Mouse (Mus musculus) ES-Bruce4 (cell line): ENCODE measurements around the gene Ppp1r1b. TPM values are rescaled to one million over a fixed set of nuclear protein-coding genes. Genes with fewer than 3 reads are reported as not detected.

ENCODE experiments used
- H3K27ac ChIP-seq: 2 replicates; pipeline ENCODE4 v1.5.1; 2012; ENCODE audit warnings: low read length, inconsistent platforms; ENCODE audit not compliant: insufficient read depth
- H3K27me3 ChIP-seq: 2 replicates; pipeline ENCODE4 v1.6.1; 2012; ENCODE audit warnings: mild to moderate bottlenecking, low read length, inconsistent platforms; ENCODE audit not compliant: control insufficient read depth, poor library complexity, insufficient read depth, severe bottlenecking
- H3K36me3 ChIP-seq: 2 replicates; pipeline ENCODE4 v1.6.1; 2012; ENCODE audit warnings: inconsistent platforms, mild to moderate bottlenecking, low read length, moderate library complexity; ENCODE audit not compliant: control insufficient read depth, poor library complexity, insufficient read depth, severe bottlenecking
- H3K4me1 ChIP-seq: one replicate; pipeline ENCODE4 v1.8.1; 2011; ENCODE audit warnings: low read length; ENCODE audit not compliant: control insufficient read depth, insufficient read depth
- H3K4me3 ChIP-seq: 2 replicates; pipeline ENCODE4 v1.5.1; 2011; ENCODE audit warnings: low read depth, mild to moderate bottlenecking, low read length
- H3K9ac ChIP-seq: 2 replicates; pipeline ENCODE4 v1.6.1; 2012; ENCODE audit warnings: low read depth, mild to moderate bottlenecking, inconsistent platforms; ENCODE audit not compliant: poor library complexity, severe bottlenecking
- H3K9me3 ChIP-seq: replicated peaks from 2 replicates; pipeline ENCODE4 v1.6.1; 2012; ENCODE audit warnings: mild to moderate bottlenecking, low read length, inconsistent platforms; ENCODE audit not compliant: control insufficient read depth, poor library complexity, insufficient read depth, severe bottlenecking
- CTCF ChIP-seq: IDR thresholded peaks from one replicate; pipeline ENCODE4 v1.8.1; 2011; ENCODE audit warnings: low read depth, low read length
- EP300 ChIP-seq: IDR thresholded peaks from 2 replicates; pipeline ENCODE4 v1.6.1; 2011; ENCODE audit warnings: low read depth, low read length; ENCODE audit not compliant: insufficient read depth
- POLR2A ChIP-seq: IDR thresholded peaks from one replicate; pipeline ENCODE4 v1.8.1; 2011; ENCODE audit warnings: low read length; ENCODE audit not compliant: insufficient read depth
- polyA plus RNA-seq: library from polyadenylated mRNA; stranded (reverse); fragments of >200 nt; gene quantifications from 2 replicates; pipeline ENCODE4 v1.2.4, GENCODE M21; 2011; ENCODE audit warnings: low read depth; ENCODE audit not compliant: missing spikeins, insufficient read depth, insufficient read length

Gene Ppp1r1b
- polyA plus RNA-seq, 1 experiment: 1.5 TPM

DNA sequence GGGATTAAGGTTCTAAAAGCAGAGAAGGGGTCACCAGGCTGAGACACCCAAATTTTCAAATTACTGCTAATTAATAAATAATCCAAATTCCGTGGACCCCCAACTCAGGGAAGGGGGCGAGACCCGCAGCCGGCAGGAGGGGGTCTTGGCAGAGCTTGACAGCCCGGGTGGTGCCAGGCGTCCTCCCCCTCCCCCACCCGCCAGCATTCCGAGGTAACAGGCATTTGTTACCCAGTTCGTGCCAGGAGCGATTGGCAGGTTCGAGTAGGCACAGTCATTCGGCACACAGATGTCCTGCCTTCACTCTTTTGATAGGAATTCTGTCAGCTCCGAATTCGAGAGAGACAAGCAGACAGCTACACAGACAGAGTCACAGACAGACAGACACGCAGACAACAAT, 29.1 kb upstream of the Ppp1r1b start:
- Histone ChIP-seq H3K27ac (no peak overlapping the region), H3K4me1 (no peaks in the 10 kb centered on the region), H3K9me3 (no peaks in the 10 kb centered on the region), H3K36me3 (no peaks in the 10 kb centered on the region), H3K4me3 (no peak overlapping the region), H3K27me3 (peaks cover 27% of the 10 kb centered on the region), H3K9ac (no peak overlapping the region)
- TF ChIP-seq POLR2A: no peak
- no peak for TF ChIP-seq EP300
- TF ChIP-seq CTCF: no peak

DNA sequence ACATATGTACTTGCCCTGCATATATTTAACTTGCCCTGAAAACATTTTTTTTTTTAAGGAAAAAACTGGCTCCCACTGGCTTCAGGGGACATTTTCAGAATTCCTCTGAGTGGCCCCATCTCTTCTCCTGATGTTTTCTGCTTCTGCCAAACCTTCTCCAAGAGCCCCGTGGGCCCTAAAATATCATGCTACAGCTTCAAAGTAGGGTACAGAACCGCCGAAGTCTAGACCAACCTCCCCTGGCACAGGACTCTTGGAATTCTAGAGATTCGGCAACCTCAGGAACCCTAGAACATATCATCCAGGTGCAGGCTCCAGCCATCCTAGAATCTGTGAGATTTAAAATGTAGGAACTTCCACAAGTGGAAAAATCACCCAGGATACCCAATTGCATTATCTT, 28.7 kb upstream of the Ppp1r1b start:
- TF ChIP-seq CTCF (no peak), POLR2A (no peak), EP300 (no peak)
- H3K27ac ChIP-seq: no peak overlapping the region

DNA sequence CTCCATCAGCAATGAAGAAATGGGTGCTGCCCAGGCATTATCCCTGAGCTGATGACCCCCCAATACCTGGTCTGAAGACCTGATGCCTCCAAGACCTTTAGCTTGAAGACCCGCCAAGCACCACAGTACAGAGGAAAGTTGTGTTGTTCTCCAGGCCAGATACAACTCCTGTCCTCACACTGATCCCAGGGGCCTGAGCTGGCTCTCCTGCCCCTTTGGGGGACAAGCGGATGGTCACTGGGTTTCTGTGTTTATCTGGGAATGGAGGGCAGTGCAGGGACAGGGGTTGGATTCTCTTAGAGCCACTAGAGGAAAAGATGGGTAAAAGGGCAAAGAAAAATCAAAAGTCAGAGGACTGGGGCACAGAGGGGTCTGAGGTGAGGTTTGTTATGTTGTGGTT, 28.3 kb upstream of the Ppp1r1b start:
- TF ChIP-seq EP300 (no peak), POLR2A (no peak), CTCF (no peak)
- H3K9me3 ChIP-seq: no peaks in the 10 kb centered on the region
- no peak overlapping the region for H3K27ac ChIP-seq
- no peaks in the 10 kb centered on the region for H3K36me3 ChIP-seq
- H3K4me1 ChIP-seq: no peaks in the 10 kb centered on the region
- peaks cover 25% of the 10 kb centered on the region for H3K27me3 ChIP-seq
- no peak overlapping the region for H3K4me3 ChIP-seq
- no peak overlapping the region for H3K9ac ChIP-seq

More for the DNA sequence above, 28.7 kb upstream of the Ppp1r1b start:
- no peaks in the 10 kb centered on the region for H3K4me1 ChIP-seq
- peaks cover 25% of the 10 kb centered on the region for H3K27me3 ChIP-seq
- no peaks in the 10 kb centered on the region for H3K36me3 ChIP-seq
- no peak overlapping the region for H3K4me3 ChIP-seq
- H3K9me3 ChIP-seq: no peaks in the 10 kb centered on the region
- no peak overlapping the region for H3K9ac ChIP-seq

DNA sequence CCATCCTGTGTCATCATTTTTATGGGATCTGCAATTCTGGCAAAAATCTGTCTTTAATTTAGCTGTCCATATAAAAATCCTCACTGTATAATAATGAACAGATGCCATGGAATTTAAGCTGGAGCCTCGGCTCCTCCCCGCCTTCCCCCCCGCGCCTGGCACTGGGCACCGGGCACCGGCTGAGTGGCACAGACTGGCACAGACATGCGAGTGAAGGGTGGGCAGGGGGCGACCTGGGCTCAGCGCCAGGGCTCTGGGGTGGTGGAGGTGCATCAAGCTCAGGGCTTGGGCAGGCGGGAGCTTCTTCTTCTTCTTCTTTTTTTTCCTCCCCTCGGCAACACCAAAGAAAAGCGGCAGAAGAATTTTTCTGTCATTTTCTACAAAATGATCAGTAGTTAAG, 27.8 kb upstream of the Ppp1r1b start:
- Histone ChIP-seq H3K4me1 (no peaks in the 10 kb centered on the region), H3K9ac (no peak overlapping the region), H3K9me3 (no peaks in the 10 kb centered on the region), H3K27ac (no peak overlapping the region), H3K36me3 (no peaks in the 10 kb centered on the region), H3K27me3 (peaks cover 28% of the 10 kb centered on the region), H3K4me3 (no peak overlapping the region)
- TF ChIP-seq CTCF (no peak), EP300 (no peak), POLR2A (no peak)

DNA sequence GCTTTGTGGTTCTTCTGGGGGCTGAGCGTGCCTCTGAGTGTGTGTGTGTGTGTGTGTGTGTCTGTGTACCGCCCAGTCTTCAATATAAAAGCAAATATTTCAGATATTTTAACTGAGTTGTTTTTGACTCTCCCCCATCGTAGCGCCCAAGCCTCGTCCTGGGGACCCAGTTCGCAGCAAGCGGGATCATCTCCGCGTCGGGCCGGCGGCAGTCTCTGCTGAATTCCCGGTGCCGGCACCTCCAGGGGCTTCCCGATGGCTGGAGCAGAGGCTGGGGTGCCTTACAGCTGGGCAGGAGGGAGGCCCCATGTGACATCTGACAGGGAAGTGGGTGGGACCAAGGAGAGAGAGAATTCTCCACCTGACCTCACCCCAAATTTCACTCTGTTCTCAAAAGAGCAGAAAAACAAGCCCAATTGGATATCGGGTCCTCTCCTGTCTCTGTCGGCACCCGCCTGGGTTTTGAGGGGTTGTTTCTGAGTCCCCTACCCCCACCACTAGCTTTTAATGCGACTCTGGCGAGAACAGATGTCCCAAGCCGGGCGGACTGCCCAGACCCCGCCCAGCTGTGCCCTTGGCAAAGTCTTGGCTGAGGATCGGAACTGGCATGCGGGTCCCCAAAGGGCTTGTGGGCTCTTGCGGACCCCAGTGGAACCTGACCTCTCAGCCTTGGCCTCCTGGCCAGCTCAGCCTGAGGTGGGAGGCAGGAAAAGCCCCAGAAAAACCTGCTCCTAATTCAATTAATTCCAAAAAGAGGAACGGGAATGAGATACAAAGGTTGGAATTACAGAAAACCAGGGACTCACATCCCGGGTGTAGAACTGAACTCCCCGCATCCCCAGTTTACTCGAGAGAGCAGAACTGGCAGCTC, 27.2 kb upstream of the Ppp1r1b start:
- Histone ChIP-seq H3K4me3 (no peak overlapping the region), H3K27ac (no peak overlapping the region), H3K9ac (no peak overlapping the region), H3K4me1 (no peaks in the 10 kb centered on the region), H3K36me3 (no peaks in the 10 kb centered on the region), H3K9me3 (no peaks in the 10 kb centered on the region), H3K27me3 (peaks cover 31% of the 10 kb centered on the region)
- TF ChIP-seq POLR2A: no peak

DNA sequence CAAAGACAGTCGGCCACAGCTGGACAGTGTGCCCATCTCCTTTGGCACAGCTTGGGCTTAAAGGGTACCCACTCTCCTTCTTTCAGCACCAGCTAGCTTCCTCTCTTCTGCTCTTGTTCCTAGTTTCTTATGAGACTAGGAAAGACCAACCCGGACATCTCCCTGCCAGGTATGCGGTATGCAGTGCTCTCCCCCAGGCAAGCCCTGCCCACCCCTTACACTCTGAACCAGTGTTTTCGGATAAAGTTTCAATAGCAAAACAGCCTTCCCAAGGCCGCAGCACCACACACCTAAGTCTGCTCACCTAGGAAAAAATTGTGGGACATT, 26.6 kb upstream of the Ppp1r1b start:
- H3K4me1 ChIP-seq: no peaks in the 10 kb centered on the region
- H3K4me3 ChIP-seq: no peak overlapping the region
- TF ChIP-seq CTCF (no peak), POLR2A (no peak), EP300 (no peak)
- H3K36me3 ChIP-seq: no peaks in the 10 kb centered on the region
- H3K9ac ChIP-seq: no peak overlapping the region
- peaks cover 36% of the 10 kb centered on the region for H3K27me3 ChIP-seq
- H3K27ac ChIP-seq: no peak overlapping the region
- no peaks in the 10 kb centered on the region for H3K9me3 ChIP-seq
